Mouse (Mus musculus) CH12.LX (cell line): ENCODE measurements around the gene Bmi1.

Experiments
- CTCF ChIP-seq, 2 experiments: IDR thresholded peaks in 1 of 2; conservative IDR thresholded peaks in 1 of 2; 2 replicates each; pipeline ENCODE4 v1.5.1; 2011 to 2012; ENCODE audit warnings: low read depth in 2 of 2, low read length in 2 of 2, improper control_type of control experiment in 1 of 2, inconsistent platforms in 1 of 2, mild to moderate bottlenecking in 1 of 2, moderate library complexity in 1 of 2
- MAZ ChIP-seq: IDR thresholded peaks from 2 replicates; pipeline ENCODE4 v1.6.1; 2012; ENCODE audit warnings: low read depth, mild to moderate bottlenecking, inconsistent platforms, low read length, improper control_type of control experiment, moderate library complexity
- NELFE ChIP-seq: IDR thresholded peaks from 2 replicates; pipeline ENCODE4 v1.6.1; 2011; ENCODE audit warnings: low read depth, low read length, improper control_type of control experiment
- USF1 ChIP-seq: IDR thresholded peaks from 2 replicates; pipeline ENCODE4 v1.6.1; 2014; ENCODE audit warnings: low read depth, mild to moderate bottlenecking, inconsistent platforms, low read length, improper control_type of control experiment

- TF ChIP-seq USF1 = no peak
- TF ChIP-seq NELFE = no peak
- no peak for TF ChIP-seq MAZ
- peak in 1 of 2 experiments; percentile 47; a peak in 2 of 4 replicates for TF ChIP-seq CTCF (conservative IDR thresholded peaks at IDR 0.05 in 1 of 2, IDR thresholded peaks at IDR 0.05 in 1 of 2; ENCODE audit: low read depth in 2 of 2, low read length in 2 of 2)
These were observed 57.7 kb downstream of the Bmi1 start for GRCm38 (mm10) chr2:18734394-18735127.
